Mouse (Mus musculus): Measurements from ENCODE around the gene Rps11. TPM values are rescaled to one million over a fixed set of nuclear protein-coding genes. Genes with fewer than 3 reads are reported as not detected.
A peak's percentile ranks its signal among the peaks of the same experiment; 100 is the strongest.

The Rps11 gene
- polyA plus RNA-seq, 1 experiment = 3,175 TPM

GRCm38 (mm10) chr7:45077322-45077721, 46.9 kb downstream of the Rps11 start:
- Histone ChIP-seq H3K79me2 (ENCODE audit: control insufficient read depth, insufficient read depth) (peaks cover 19% of the 10 kb centered on the region), H3K36me3 (ENCODE audit: control insufficient read depth, insufficient read depth) (peaks cover 10% of the 10 kb centered on the region), H3K27me3 (ENCODE audit: control insufficient read depth, insufficient read depth, insufficient read length) (no peaks in the 10 kb centered on the region), H3K4me3 (ENCODE audit: insufficient read depth, poor library complexity, severe bottlenecking) (no peak overlapping the region), H3K79me3 (ENCODE audit: low read depth) (peaks cover 8% of the 10 kb centered on the region), H3ac (ENCODE audit: control insufficient read depth, insufficient read length, low read depth) (no peak overlapping the region)
- TF ChIP-seq CEBPB (IDR thresholded peaks at IDR 0.05; ENCODE audit: low read depth) (no peak), USF1 (IDR thresholded peaks at IDR 0.05; ENCODE audit: low read depth) (no peak), FOSL1 (IDR thresholded peaks at IDR 0.05; ENCODE audit: insufficient read depth, low read length, poor library complexity, severe bottlenecking) (no peak), MAX (IDR thresholded peaks at IDR 0.05) (no peak), MYOG (IDR thresholded peaks at IDR 0.05; ENCODE audit: control insufficient read depth, extremely low read depth, insufficient read length) (no peak), CTCF (IDR thresholded peaks at IDR 0.05; ENCODE audit: control insufficient read depth, insufficient read depth, insufficient read length) (no peak), MYOD1 (IDR thresholded peaks at IDR 0.05; ENCODE audit: control insufficient read depth, insufficient read length, low read depth) (no peak)

GRCm38 (mm10) chr7:45076501-45076900, 47.7 kb downstream of the Rps11 start:
- TF ChIP-seq CTCF (IDR thresholded peaks at IDR 0.05; ENCODE audit: control insufficient read depth, insufficient read depth, insufficient read length) (no peak), MYOG (IDR thresholded peaks at IDR 0.05; ENCODE audit: control insufficient read depth, extremely low read depth, insufficient read length) (no peak), MAX (IDR thresholded peaks at IDR 0.05) (no peak), MYOD1 (IDR thresholded peaks at IDR 0.05; ENCODE audit: control insufficient read depth, insufficient read length, low read depth) (no peak), USF1 (IDR thresholded peaks at IDR 0.05; ENCODE audit: low read depth) (no peak)
- H3K36me3 ChIP-seq (ENCODE audit: control insufficient read depth, insufficient read depth) = peaks cover 10% of the 10 kb centered on the region
- H3K4me3 ChIP-seq (ENCODE audit: insufficient read depth, poor library complexity, severe bottlenecking) = no peak overlapping the region
- peaks cover 23% of the 10 kb centered on the region for H3K79me2 ChIP-seq (ENCODE audit: control insufficient read depth, insufficient read depth)
- H3K79me3 ChIP-seq (ENCODE audit: low read depth) = peaks cover 8% of the 10 kb centered on the region
- no peak overlapping the region for H3ac ChIP-seq (ENCODE audit: control insufficient read depth, insufficient read length, low read depth)
- no peaks in the 10 kb centered on the region for H3K27me3 ChIP-seq (ENCODE audit: control insufficient read depth, insufficient read depth, insufficient read length)

- Histone ChIP-seq H3K36me3 (ENCODE audit: control insufficient read depth, insufficient read depth) (peaks cover 10% of the 10 kb centered on the region), H3K4me3 (ENCODE audit: insufficient read depth, poor library complexity, severe bottlenecking) (no peak overlapping the region), H3ac (ENCODE audit: control insufficient read depth, insufficient read length, low read depth) (peak overlapping the region; percentile 37), H3K79me3 (ENCODE audit: low read depth) (peaks cover 15% of the 10 kb centered on the region), H3K27me3 (ENCODE audit: control insufficient read depth, insufficient read depth, insufficient read length) (no peaks in the 10 kb centered on the region), H3K79me2 (ENCODE audit: control insufficient read depth, insufficient read depth) (peaks cover 33% of the 10 kb centered on the region)
- no peak for TF ChIP-seq CEBPB (IDR thresholded peaks at IDR 0.05; ENCODE audit: low read depth)
- TF ChIP-seq MAX (IDR thresholded peaks at IDR 0.05) = no peak
- peak; percentile 47 for TF ChIP-seq MYOD1 (IDR thresholded peaks at IDR 0.05; ENCODE audit: control insufficient read depth, insufficient read length, low read depth)
Observed at GRCm38 (mm10) chr7:45075405-45075804, 48.8 kb downstream of the Rps11 start.

GRCm38 (mm10) chr7:45073949-45074348, 50.3 kb downstream of the Rps11 start:
- H3K27me3 ChIP-seq (ENCODE audit: control insufficient read depth, insufficient read depth, insufficient read length) = no peaks in the 10 kb centered on the region
- H3K36me3 ChIP-seq (ENCODE audit: control insufficient read depth, insufficient read depth) = peaks cover 10% of the 10 kb centered on the region
- H3K79me3 ChIP-seq (ENCODE audit: low read depth) = peaks cover 25% of the 10 kb centered on the region
- peaks cover 47% of the 10 kb centered on the region for H3K79me2 ChIP-seq (ENCODE audit: control insufficient read depth, insufficient read depth)
- H3ac ChIP-seq (ENCODE audit: control insufficient read depth, insufficient read length, low read depth) = no peak overlapping the region
- H3K4me3 ChIP-seq (ENCODE audit: insufficient read depth, poor library complexity, severe bottlenecking) = no peak overlapping the region
- no peak for TF ChIP-seq USF1 (IDR thresholded peaks at IDR 0.05; ENCODE audit: low read depth)
- no peak for TF ChIP-seq CEBPB (IDR thresholded peaks at IDR 0.05; ENCODE audit: low read depth)
- TF ChIP-seq CTCF (IDR thresholded peaks at IDR 0.05; ENCODE audit: control insufficient read depth, insufficient read depth, insufficient read length) = no peak
- TF ChIP-seq MAX (IDR thresholded peaks at IDR 0.05) = no peak
- TF ChIP-seq MYOG (IDR thresholded peaks at IDR 0.05; ENCODE audit: control insufficient read depth, extremely low read depth, insufficient read length) = no peak
- TF ChIP-seq MYOD1 (IDR thresholded peaks at IDR 0.05; ENCODE audit: control insufficient read depth, insufficient read length, low read depth) = no peak
- TF ChIP-seq FOSL1 (IDR thresholded peaks at IDR 0.05; ENCODE audit: insufficient read depth, low read length, poor library complexity, severe bottlenecking) = no peak

- Histone ChIP-seq H3K27me3 (ENCODE audit: control insufficient read depth, insufficient read depth, insufficient read length) (no peaks in the 10 kb centered on the region), H3K4me3 (ENCODE audit: insufficient read depth, poor library complexity, severe bottlenecking) (no peak overlapping the region), H3ac (ENCODE audit: control insufficient read depth, insufficient read length, low read depth) (no peak overlapping the region), H3K36me3 (ENCODE audit: control insufficient read depth, insufficient read depth) (peaks cover 10% of the 10 kb centered on the region), H3K79me3 (ENCODE audit: low read depth) (peaks cover 32% of the 10 kb centered on the region), H3K79me2 (ENCODE audit: control insufficient read depth, insufficient read depth) (peaks cover 55% of the 10 kb centered on the region)
- TF ChIP-seq FOSL1 (IDR thresholded peaks at IDR 0.05; ENCODE audit: insufficient read depth, low read length, poor library complexity, severe bottlenecking) = no peak
- TF ChIP-seq USF1 (IDR thresholded peaks at IDR 0.05; ENCODE audit: low read depth) = no peak
- no peak for TF ChIP-seq CEBPB (IDR thresholded peaks at IDR 0.05; ENCODE audit: low read depth)
- TF ChIP-seq CTCF (IDR thresholded peaks at IDR 0.05; ENCODE audit: control insufficient read depth, insufficient read depth, insufficient read length) = no peak
- no peak for TF ChIP-seq MAX (IDR thresholded peaks at IDR 0.05)
- TF ChIP-seq MYOD1 (IDR thresholded peaks at IDR 0.05; ENCODE audit: control insufficient read depth, insufficient read length, low read depth) = no peak
- TF ChIP-seq MYOG (IDR thresholded peaks at IDR 0.05; ENCODE audit: control insufficient read depth, extremely low read depth, insufficient read length) = no peak
Observed at GRCm38 (mm10) chr7:45073171-45073707, 51.0 kb downstream of the Rps11 start.

Small RNA genes within 50 kb of the gene (microRNA-seq; reads per million reads assigned to microRNA genes)
- gene Mir150 (ENCODE audit: borderline microRNAs expressed) (4.3 reads per million, percentile 50 among the genes with 10 or more reads in this experiment), gene Mir5121 (ENCODE audit: borderline microRNAs expressed) (50.0 reads per million, percentile 70 among the genes with 10 or more reads in this experiment), gene Mir7055 (ENCODE audit: borderline microRNAs expressed) (not detected)

Other genes starting within 250 kb of the Rps11 start
- gene Med25, start 231.7 kb downstream of the Rps11 start, polyA plus RNA-seq (2012; fragmentation: generic; extraction: Trizol) = 43.9 TPM
- gene Fuz, start 228.4 kb downstream of the Rps11 start, polyA plus RNA-seq (2012; fragmentation: generic; extraction: Trizol) = 9.8 TPM
- gene Ap2a1, start 194.9 kb downstream of the Rps11 start, polyA plus RNA-seq (2012; fragmentation: generic; extraction: Trizol) = 129 TPM
- 0.04 TPM for gene Tsks, start 181.2 kb downstream of the Rps11 start, polyA plus RNA-seq (2012; fragmentation: generic; extraction: Trizol)
- gene Cpt1c, start 149.6 kb downstream of the Rps11 start, polyA plus RNA-seq (2012; fragmentation: generic; extraction: Trizol) = 5.5 TPM
- gene Prmt1, start 137.9 kb downstream of the Rps11 start, polyA plus RNA-seq (2012; fragmentation: generic; extraction: Trizol) = 978 TPM
- gene Irf3, start 126.8 kb downstream of the Rps11 start, polyA plus RNA-seq (2012; fragmentation: generic; extraction: Trizol) = 43.7 TPM
- gene Bcl2l12, start 125.7 kb downstream of the Rps11 start, polyA plus RNA-seq (2012; fragmentation: generic; extraction: Trizol) = 18.1 TPM
- 58.4 TPM for gene Scaf1, start 108.1 kb downstream of the Rps11 start, polyA plus RNA-seq (2012; fragmentation: generic; extraction: Trizol)
- gene Rras, start 106.5 kb downstream of the Rps11 start, polyA plus RNA-seq (2012; fragmentation: generic; extraction: Trizol) = 56.8 TPM
- 14.2 TPM for gene Prr12, start 71.6 kb downstream of the Rps11 start, polyA plus RNA-seq (2012; fragmentation: generic; extraction: Trizol)
- 66.6 TPM for gene Nosip, start 62.0 kb downstream of the Rps11 start, polyA plus RNA-seq (2012; fragmentation: generic; extraction: Trizol)
- gene Prrg2, start 61.8 kb downstream of the Rps11 start, polyA plus RNA-seq (2012; fragmentation: generic; extraction: Trizol) = 14.0 TPM
- gene Rcn3, start 32.2 kb downstream of the Rps11 start, polyA plus RNA-seq (2012; fragmentation: generic; extraction: Trizol) = 166 TPM
- 30.7 TPM for gene Fcgrt, start 20.6 kb downstream of the Rps11 start, polyA plus RNA-seq (2012; fragmentation: generic; extraction: Trizol)
- 6,379 TPM for gene Rpl13a, start 4.3 kb upstream of the Rps11 start, polyA plus RNA-seq (2012; fragmentation: generic; extraction: Trizol)
- gene Gm45713, start 11.8 kb upstream of the Rps11 start, polyA plus RNA-seq (2012; fragmentation: generic; extraction: Trizol) = 0.95 TPM
- 1.6 TPM for gene Flt3l, start 12.0 kb upstream of the Rps11 start, polyA plus RNA-seq (2012; fragmentation: generic; extraction: Trizol)
- gene Pih1d1, start 29.9 kb upstream of the Rps11 start, polyA plus RNA-seq (2012; fragmentation: generic; extraction: Trizol) = 129 TPM
- gene Aldh16a1, start 30.1 kb upstream of the Rps11 start, polyA plus RNA-seq (2012; fragmentation: generic; extraction: Trizol) = 34.6 TPM
- 0.14 TPM for gene Slc17a7, start 39.5 kb upstream of the Rps11 start, polyA plus RNA-seq (2012; fragmentation: generic; extraction: Trizol)
- not detected for gene Gfy, start 55.1 kb upstream of the Rps11 start, polyA plus RNA-seq (2012; fragmentation: generic; extraction: Trizol)
- not detected for gene Pth2, start 56.6 kb upstream of the Rps11 start, polyA plus RNA-seq (2012; fragmentation: generic; extraction: Trizol)
- gene Ccdc155, start 80.5 kb upstream of the Rps11 start, polyA plus RNA-seq (2012; fragmentation: generic; extraction: Trizol) = not detected
- 0.07 TPM for gene Dkkl1, start 87.7 kb upstream of the Rps11 start, polyA plus RNA-seq (2012; fragmentation: generic; extraction: Trizol)
- 127 TPM for gene Tead2, start 91.3 kb upstream of the Rps11 start, polyA plus RNA-seq (2012; fragmentation: generic; extraction: Trizol)
- gene Cd37, start 114.7 kb upstream of the Rps11 start, polyA plus RNA-seq (2012; fragmentation: generic; extraction: Trizol) = 0.37 TPM
- not detected for gene Slc6a16, start 116.6 kb upstream of the Rps11 start, polyA plus RNA-seq (2012; fragmentation: generic; extraction: Trizol)
- not detected for gene Slc6a21, start 153.1 kb upstream of the Rps11 start, polyA plus RNA-seq (2012; fragmentation: generic; extraction: Trizol)
- 10.6 TPM for gene Trpm4, start 209.3 kb upstream of the Rps11 start, polyA plus RNA-seq (2012; fragmentation: generic; extraction: Trizol)
- 0.51 TPM for gene Hrc, start 210.9 kb upstream of the Rps11 start, polyA plus RNA-seq (2012; fragmentation: generic; extraction: Trizol)
- 4.8 TPM for gene Ppfia3, start 242.6 kb upstream of the Rps11 start, polyA plus RNA-seq (2012; fragmentation: generic; extraction: Trizol)
- 0.94 TPM for gene Lin7b, start 246.1 kb upstream of the Rps11 start, polyA plus RNA-seq (2012; fragmentation: generic; extraction: Trizol)

Data from C2C12 (cell line).